Mouse (Mus musculus) testis, adult 2 months (tissue): ENCODE results near the gene Sh3bp4.

Source experiments
- CTCF ChIP-seq: fragments of 200-500 bp; IDR thresholded peaks from 2 replicates; pipeline ENCODE4 v1.5.1; 2012; ENCODE audit warnings: low read depth, mild to moderate bottlenecking, inconsistent platforms, low read length, moderate library complexity; ENCODE audit not compliant: control insufficient read depth, insufficient read depth, insufficient replicate concordance
- POLR2A ChIP-seq: fragments of 200-500 bp; IDR thresholded peaks from 2 replicates; pipeline ENCODE4 v1.6.1; 2012; ENCODE audit warnings: low read depth, mild to moderate bottlenecking, inconsistent platforms, low read length, moderate library complexity; ENCODE audit not compliant: control insufficient read depth

DNA sequence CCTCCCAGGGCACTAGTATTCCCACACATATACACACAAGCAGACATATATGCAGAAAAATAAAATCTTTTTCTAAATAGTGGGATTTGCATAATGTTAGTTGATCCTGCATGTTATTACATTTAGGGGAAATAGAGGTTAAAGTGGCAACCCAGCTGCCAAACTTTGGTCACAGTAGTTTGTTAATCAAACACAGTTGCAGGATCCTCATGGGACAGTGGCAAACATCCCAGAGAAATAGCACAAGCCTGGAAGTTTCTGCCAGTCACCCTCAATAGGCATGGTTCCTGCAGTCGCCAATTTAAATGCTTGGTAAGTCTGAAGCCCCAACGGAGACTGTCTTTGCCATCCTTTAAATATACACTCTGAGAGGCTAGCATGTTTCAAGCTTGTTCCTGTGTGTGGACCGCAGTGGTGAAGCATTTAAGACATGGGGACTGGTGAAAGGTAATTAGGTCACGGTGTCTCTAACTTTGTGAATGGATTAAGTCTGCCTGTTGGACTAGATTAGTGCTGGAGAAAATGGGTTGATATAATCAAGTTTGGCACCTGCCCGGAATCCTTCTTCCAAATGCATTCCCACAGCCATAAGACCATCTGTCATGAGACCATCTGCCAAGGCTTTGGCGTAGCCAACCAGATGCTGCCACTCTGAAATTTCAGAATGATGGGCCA, 114.0 kb downstream of the Sh3bp4 start:
- TF ChIP-seq POLR2A (no peak), CTCF (no peak)
